Mouse (Mus musculus) midbrain, embryonic 13.5 days (tissue): ENCODE results near the gene Triobp. TPM values are rescaled to one million over a fixed set of nuclear protein-coding genes. Genes with fewer than 3 reads are reported as not detected.

ENCODE experiments used
- ATAC-seq: fragments of 200-750 bp; cut with Nextera tagmentation; 2 replicates; pipeline ENCODE4 v1.8.0; 2017; ENCODE audit warnings: mild to moderate bottlenecking, moderate TSS enrichment, moderate library complexity
- H3K27ac ChIP-seq: fragments of 300-500 bp; sonication (generic); 2 replicates; pipeline ENCODE4 v1.5.1; 2015; ENCODE audit warnings: inconsistent platforms, mild to moderate bottlenecking, moderate library complexity
- H3K27me3 ChIP-seq: fragments of 300-500 bp; sonication (generic); 2 replicates; pipeline ENCODE4 v1.6.1; 2015; ENCODE audit warnings: mild to moderate bottlenecking, inconsistent platforms
- H3K36me3 ChIP-seq: fragments of 300-500 bp; sonication (generic); 2 replicates; pipeline ENCODE4 v1.6.1; 2015; ENCODE audit warnings: mild to moderate bottlenecking, inconsistent platforms
- H3K4me1 ChIP-seq: fragments of 300-500 bp; sonication (generic); replicated peaks from 2 replicates; pipeline ENCODE4 v1.6.1; 2015; ENCODE audit warnings: inconsistent platforms
- H3K4me2 ChIP-seq: fragments of 300-500 bp; sonication (generic); replicated peaks from 2 replicates; pipeline ENCODE4 v1.6.1; 2015; ENCODE audit warnings: moderate library complexity, mild to moderate bottlenecking, inconsistent platforms
- H3K4me3 ChIP-seq: fragments of 300-500 bp; sonication (generic); replicated peaks from 2 replicates; pipeline ENCODE4 v1.5.1; 2015; ENCODE audit warnings: mild to moderate bottlenecking, inconsistent platforms
- H3K9ac ChIP-seq: fragments of 300-500 bp; sonication (generic); replicated peaks from 2 replicates; pipeline ENCODE4 v1.6.1; 2015; ENCODE audit warnings: mild to moderate bottlenecking, inconsistent platforms
- H3K9me3 ChIP-seq: fragments of 300-500 bp; sonication (generic); 2 replicates; pipeline ENCODE4 v1.6.1; 2016; ENCODE audit warnings: mild to moderate bottlenecking, inconsistent platforms
- WGBS: fragments of 180-500 bp; shearing (Covaris S2); methylation state at CpG from one replicate; pipeline ENCODE4 v1.1.7; 2015; 5-methylcytosine and 5-hydroxymethylcytosine counted together
- polyA plus RNA-seq: library from polyadenylated mRNA; unstranded; fragments of >200 nt; fragmentation: Nextera tagmentation; extraction: Ambion mirVana; gene quantifications from 2 replicates; pipeline ENCODE4 v1.2.1, GENCODE M21; 2015

Triobp gene
- polyA plus RNA-seq, 1 experiment from 2014 or later: 42.6 TPM

GRCm38 (mm10) chr15:78942663-78943062 lies 4.9 kb upstream of the Triobp start:
- Histone ChIP-seq H3K4me3 (peak overlapping the region; percentile 29), H3K27me3 (peaks cover 17% of the 10 kb centered on the region; the same call in 1 of the 2 replicates), H3K27ac (peak overlapping the region; percentile 44; the same call in 1 of the 2 replicates), H3K4me1 (peaks cover 15% of the 10 kb centered on the region), H3K36me3 (peaks cover 44% of the 10 kb centered on the region), H3K9ac (peak overlapping the region; percentile 57), H3K9me3 (no peaks in the 10 kb centered on the region), H3K4me2 (peak overlapping the region; percentile 50)
- WGBS: 4% methylated on average over 9 of the region's 9 CpGs
- ATAC-seq: peak; percentile 65

DNA sequence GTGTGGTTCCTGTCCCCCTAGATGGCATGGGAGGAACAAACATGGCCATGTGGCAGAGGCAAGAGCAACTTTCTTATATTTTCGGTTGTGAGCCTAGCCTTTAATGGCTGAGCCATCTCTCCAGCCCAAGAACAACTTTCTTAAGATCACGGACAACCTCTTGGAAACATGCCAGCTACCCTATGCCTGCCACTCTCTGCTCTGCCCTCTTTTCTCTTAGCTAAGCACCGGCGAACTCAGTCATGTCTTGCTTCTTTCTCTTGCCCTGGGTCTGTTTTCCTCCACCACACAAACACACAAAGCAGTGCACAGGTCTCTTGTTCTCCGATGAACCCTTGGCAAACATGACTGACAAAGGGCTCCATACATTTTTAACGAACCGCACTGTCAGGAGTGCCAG lies 1.3 kb upstream of the Triobp start:
- H3K9ac ChIP-seq: no peak overlapping the region
- no peaks in the 10 kb centered on the region for H3K9me3 ChIP-seq
- peaks cover 17% of the 10 kb centered on the region; the same call in 1 of the 2 replicates for H3K27me3 ChIP-seq
- H3K27ac ChIP-seq: no peak overlapping the region
- peaks cover 13% of the 10 kb centered on the region for H3K36me3 ChIP-seq
- peaks cover 35% of the 10 kb centered on the region for H3K4me1 ChIP-seq
- H3K4me2 ChIP-seq: no peak overlapping the region
- 73% methylated on average over 7 of the region's 7 CpGs for WGBS
- no peak for ATAC-seq
- no peak overlapping the region for H3K4me3 ChIP-seq

DNA sequence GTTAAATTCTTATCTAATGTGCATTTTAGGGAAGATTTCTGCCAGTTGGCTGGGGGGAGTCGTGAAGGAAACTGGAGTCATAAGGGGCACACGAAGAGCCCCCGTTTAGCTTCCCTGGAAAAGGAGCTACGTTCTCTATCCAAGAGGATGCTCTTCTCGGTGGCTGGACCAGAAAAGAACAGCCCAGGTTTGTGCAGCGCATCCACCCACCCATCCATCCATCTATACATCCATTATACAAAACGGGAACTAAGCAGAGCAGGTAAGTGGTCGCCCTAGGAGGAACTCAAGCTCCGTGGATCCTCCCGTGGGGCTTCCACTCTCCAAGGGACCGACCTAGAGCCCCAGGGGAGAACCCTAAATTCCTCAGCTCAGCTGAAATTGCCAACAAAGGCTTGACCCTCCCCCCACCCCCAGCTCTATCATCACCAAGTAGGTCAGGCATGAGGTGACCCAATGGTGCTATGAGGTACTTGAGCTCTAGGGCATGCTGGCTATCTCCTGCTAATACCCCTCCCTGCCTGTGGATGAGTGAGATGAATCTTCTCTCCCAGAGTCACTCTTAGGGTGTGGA lies 715 bp downstream of the Triobp start:
- peak overlapping the region; percentile 77 for H3K9ac ChIP-seq
- H3K4me2 ChIP-seq: peak overlapping the region; percentile 75
- H3K27me3 ChIP-seq: peaks cover 17% of the 10 kb centered on the region; the same call in 1 of the 2 replicates
- H3K36me3 ChIP-seq: peaks cover 24% of the 10 kb centered on the region
- ATAC-seq: peak; percentile 51
- H3K9me3 ChIP-seq: no peaks in the 10 kb centered on the region
- H3K27ac ChIP-seq: peak overlapping the region; percentile 77
- WGBS: 5% methylated on average over 11 of the region's 11 CpGs
- H3K4me3 ChIP-seq: peak overlapping the region; percentile 58
- peaks cover 26% of the 10 kb centered on the region for H3K4me1 ChIP-seq

GRCm38 (mm10) chr15:78948883-78949282 lies 1.4 kb downstream of the Triobp start:
- no peak for ATAC-seq
- peaks cover 30% of the 10 kb centered on the region for H3K36me3 ChIP-seq
- no peak overlapping the region for H3K27ac ChIP-seq
- peak overlapping the region; percentile 75 for H3K4me2 ChIP-seq
- peaks cover 26% of the 10 kb centered on the region for H3K4me1 ChIP-seq
- H3K27me3 ChIP-seq: peaks cover 17% of the 10 kb centered on the region; the same call in 1 of the 2 replicates
- WGBS: 95% methylated on average over 3 of the region's 3 CpGs
- peak overlapping the region; percentile 58 for H3K4me3 ChIP-seq
- H3K9me3 ChIP-seq: no peaks in the 10 kb centered on the region
- H3K9ac ChIP-seq: no peak overlapping the region

GRCm38 (mm10) chr15:78955663-78956062 lies 8.1 kb downstream of the Triobp start:
- H3K27ac ChIP-seq: no peak overlapping the region
- peaks cover 4% of the 10 kb centered on the region; the same call in 1 of the 2 replicates for H3K4me1 ChIP-seq
- peaks cover 78% of the 10 kb centered on the region for H3K36me3 ChIP-seq
- H3K9me3 ChIP-seq: no peaks in the 10 kb centered on the region
- no peak overlapping the region for H3K4me3 ChIP-seq
- H3K9ac ChIP-seq: no peak overlapping the region
- H3K4me2 ChIP-seq: no peak overlapping the region
- ATAC-seq: no peak
- 73% methylated on average over 3 of the region's 3 CpGs for WGBS
- no peaks in the 10 kb centered on the region for H3K27me3 ChIP-seq

DNA sequence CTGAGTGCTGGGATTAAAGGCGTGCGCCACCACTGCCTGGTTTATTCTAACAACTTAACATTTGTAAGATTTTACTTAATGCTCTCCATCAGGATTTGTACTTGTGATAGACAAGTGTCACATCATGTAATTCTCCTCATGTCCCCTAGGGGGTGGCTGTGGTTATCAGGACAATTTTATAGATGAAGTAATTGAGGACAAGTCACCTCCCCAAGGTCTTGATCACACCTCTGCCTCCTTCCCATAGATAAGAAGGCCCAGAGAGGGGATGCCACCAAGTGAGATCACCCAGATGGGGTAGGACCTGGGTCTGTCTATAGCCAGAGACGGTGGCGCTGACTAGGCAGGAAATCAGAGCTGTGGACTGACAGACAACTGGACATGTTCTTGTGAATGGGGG lies 8.8 kb downstream of the Triobp start:
- H3K9me3 ChIP-seq: no peaks in the 10 kb centered on the region
- H3K4me1 ChIP-seq: no peaks in the 10 kb centered on the region
- H3K27me3 ChIP-seq: no peaks in the 10 kb centered on the region
- WGBS: 90% methylated on average over 4 of the region's 4 CpGs
- ATAC-seq: no peak
- no peak overlapping the region for H3K4me3 ChIP-seq
- H3K27ac ChIP-seq: no peak overlapping the region
- no peak overlapping the region for H3K9ac ChIP-seq
- H3K4me2 ChIP-seq: no peak overlapping the region
- H3K36me3 ChIP-seq: peaks cover 79% of the 10 kb centered on the region

DNA sequence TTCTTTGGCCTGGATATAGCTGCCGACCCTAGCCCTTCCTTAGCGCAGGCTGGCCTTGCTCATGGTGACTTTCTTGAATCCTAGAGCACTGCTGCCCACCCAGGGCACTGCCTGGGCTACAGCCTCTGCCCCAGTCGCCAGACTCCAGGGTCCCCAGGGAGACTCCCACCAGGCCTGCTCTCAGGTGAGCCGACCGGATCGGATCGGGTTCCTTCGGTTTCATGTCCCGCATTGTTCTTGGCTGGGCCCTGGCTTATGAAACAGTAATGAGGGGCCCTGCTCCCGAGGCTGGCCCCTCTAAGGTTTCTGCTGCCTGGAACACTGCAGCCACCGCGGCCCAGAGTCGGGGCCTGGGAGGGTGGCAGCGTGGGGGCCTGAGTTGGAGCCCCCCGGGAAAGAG lies 9.5 kb downstream of the Triobp start:
- H3K4me3 ChIP-seq: no peak overlapping the region
- ATAC-seq: no peak
- H3K9ac ChIP-seq: no peak overlapping the region
- H3K4me2 ChIP-seq: no peak overlapping the region
- H3K9me3 ChIP-seq: no peaks in the 10 kb centered on the region
- H3K27ac ChIP-seq: no peak overlapping the region
- H3K27me3 ChIP-seq: no peaks in the 10 kb centered on the region
- peaks cover 80% of the 10 kb centered on the region for H3K36me3 ChIP-seq
- WGBS: 79% methylated on average over 15 of the region's 15 CpGs
- H3K4me1 ChIP-seq: no peaks in the 10 kb centered on the region; the same call in 1 of the 2 replicates

DNA sequence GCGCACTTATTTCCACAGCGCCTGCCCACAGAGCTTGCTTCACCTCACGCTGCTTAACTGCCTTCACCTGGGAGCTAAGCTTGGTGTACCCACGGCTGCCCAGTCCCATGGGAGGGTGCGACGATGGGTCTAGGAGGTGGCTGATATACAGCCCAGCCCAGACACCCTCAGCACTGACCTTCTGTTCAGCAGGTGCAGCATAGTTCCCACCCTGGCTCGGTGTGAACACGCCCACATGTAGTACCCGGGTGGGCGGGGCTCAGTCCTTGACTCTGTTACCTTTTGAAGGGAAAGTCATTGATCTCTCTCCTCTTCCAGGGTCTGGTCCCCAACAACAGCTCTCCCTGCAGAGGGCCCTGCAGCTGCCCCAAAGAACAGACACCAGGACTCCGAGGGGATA lies 12.0 kb downstream of the Triobp start:
- Histone ChIP-seq H3K4me2 (no peak overlapping the region), H3K36me3 (peaks cover 74% of the 10 kb centered on the region), H3K27ac (no peak overlapping the region), H3K9ac (no peak overlapping the region), H3K27me3 (no peaks in the 10 kb centered on the region), H3K4me1 (peaks cover 7% of the 10 kb centered on the region), H3K9me3 (no peaks in the 10 kb centered on the region), H3K4me3 (no peak overlapping the region)
- WGBS: 95% methylated on average over 11 of the region's 11 CpGs
- ATAC-seq: no peak

DNA sequence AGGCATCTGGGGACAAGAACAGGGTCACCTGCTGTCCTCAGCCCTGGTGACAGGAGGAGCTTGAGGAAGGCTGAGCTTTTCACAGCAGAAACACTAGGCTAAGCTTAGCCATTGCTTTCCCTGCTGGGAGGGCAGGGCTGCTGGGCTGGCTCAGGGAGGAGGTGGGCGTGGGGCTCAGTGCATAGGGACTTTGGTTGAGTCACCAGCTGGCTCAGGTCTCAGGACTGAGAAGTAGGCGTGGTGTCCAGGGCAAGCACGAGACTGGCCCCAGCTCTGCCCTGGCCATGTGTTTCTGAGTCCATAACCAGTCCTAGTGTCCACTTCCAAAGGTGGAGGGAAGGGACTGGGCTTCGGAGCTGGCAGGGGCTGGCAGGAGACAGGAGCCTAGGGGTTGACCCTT lies 12.6 kb downstream of the Triobp start:
- no peak overlapping the region for H3K27ac ChIP-seq
- peaks cover 75% of the 10 kb centered on the region for H3K36me3 ChIP-seq
- 83% methylated on average over 4 of the region's 4 CpGs for WGBS

DNA sequence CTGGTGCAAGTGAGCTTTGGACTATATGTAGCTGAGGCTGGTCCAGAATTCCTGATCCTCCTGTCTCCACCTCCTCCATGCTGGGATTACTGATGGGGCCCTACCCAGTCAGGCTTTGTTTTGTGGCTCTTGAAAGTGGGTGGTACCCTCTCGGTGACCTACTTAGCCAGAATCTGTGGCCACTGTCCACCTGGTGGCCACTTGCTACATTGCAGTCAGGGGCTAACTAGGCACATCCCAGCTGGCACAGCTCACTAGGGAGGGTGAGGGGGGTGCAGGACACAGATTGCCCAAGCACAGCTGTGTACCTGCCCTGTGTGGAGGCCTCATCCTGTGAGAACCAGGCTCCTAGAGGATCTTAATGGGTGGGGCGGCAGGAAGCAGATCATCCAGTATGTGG lies 15.4 kb downstream of the Triobp start:
- Histone ChIP-seq H3K27me3 (no peaks in the 10 kb centered on the region), H3K9ac (no peak overlapping the region), H3K36me3 (peaks cover 92% of the 10 kb centered on the region), H3K4me3 (no peak overlapping the region), H3K4me1 (peaks cover 7% of the 10 kb centered on the region), H3K27ac (no peak overlapping the region), H3K4me2 (no peak overlapping the region), H3K9me3 (no peaks in the 10 kb centered on the region)
- 27% methylated on average over 2 of the region's 2 CpGs for WGBS
- ATAC-seq: peak; percentile 63

More for the DNA sequence above, 12.6 kb downstream of the Triobp start:
- Histone ChIP-seq H3K9ac (no peak overlapping the region), H3K4me1 (peaks cover 7% of the 10 kb centered on the region), H3K27me3 (no peaks in the 10 kb centered on the region), H3K9me3 (no peaks in the 10 kb centered on the region), H3K4me2 (no peak overlapping the region), H3K4me3 (no peak overlapping the region)
- ATAC-seq: no peak

- no peak for ATAC-seq
- Histone ChIP-seq H3K9me3 (no peaks in the 10 kb centered on the region), H3K4me1 (no peaks in the 10 kb centered on the region), H3K4me3 (no peak overlapping the region), H3K4me2 (no peak overlapping the region), H3K36me3 (peaks cover 50% of the 10 kb centered on the region), H3K27me3 (no peaks in the 10 kb centered on the region), H3K9ac (no peak overlapping the region), H3K27ac (no peak overlapping the region)
- 75% methylated on average over 6 of the region's 6 CpGs for WGBS
Observed at GRCm38 (mm10) chr15:78971626-78972025, 24.1 kb downstream of the Triobp start.

DNA sequence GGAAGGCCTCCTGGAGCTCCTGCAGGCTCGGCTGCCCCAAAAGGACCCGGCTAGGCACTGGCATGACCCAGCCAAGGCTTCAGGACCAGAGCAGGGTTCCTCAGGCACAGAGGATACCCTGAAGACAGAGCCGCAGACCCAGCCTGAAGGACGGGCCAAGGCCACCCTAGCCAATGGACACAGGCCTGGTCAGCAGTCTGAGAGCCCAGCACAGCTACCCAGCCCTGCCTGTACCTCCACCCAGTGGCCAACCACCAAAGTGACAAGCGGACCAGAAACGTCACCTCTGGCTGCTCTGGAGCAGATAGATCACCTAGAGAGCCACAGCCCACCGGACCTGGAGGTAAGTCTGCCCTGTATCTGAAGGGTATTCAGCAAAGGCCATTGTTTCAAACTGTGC lies 26.4 kb downstream of the Triobp start:
- 74% methylated on average over 7 of the region's 7 CpGs for WGBS
- H3K27me3 ChIP-seq: no peaks in the 10 kb centered on the region
- H3K4me2 ChIP-seq: no peak overlapping the region
- H3K36me3 ChIP-seq: peaks cover 34% of the 10 kb centered on the region
- no peak overlapping the region for H3K9ac ChIP-seq
- no peak overlapping the region for H3K4me3 ChIP-seq
- H3K9me3 ChIP-seq: no peaks in the 10 kb centered on the region
- H3K27ac ChIP-seq: no peak overlapping the region
- no peak; the same call in 1 of the 2 replicates for ATAC-seq
- H3K4me1 ChIP-seq: peaks cover 6% of the 10 kb centered on the region

DNA sequence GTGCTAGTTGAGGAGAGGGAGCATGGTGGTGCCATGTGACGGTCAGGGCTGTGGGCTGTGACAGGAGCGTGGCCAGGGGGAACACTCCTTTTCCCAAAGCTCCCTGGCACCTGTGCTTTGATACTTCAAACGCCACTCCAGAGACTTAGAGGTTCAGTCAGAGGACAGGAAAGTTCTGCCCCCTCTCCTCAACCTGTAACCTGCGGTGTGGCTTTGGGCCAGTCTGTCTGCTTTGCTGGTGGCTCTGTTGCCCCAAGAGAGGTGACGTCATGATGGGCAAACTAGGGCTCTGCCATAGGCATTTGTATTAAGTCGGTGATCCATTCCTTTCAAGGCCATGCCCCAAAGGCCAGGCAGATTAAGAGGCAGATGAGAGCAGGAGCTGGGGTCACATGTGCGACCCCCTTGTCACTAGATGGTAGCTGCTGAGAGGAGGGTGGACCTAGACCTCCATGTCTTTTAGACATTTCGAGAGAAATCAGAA lies 30.2 kb downstream of the Triobp start:
- 84% methylated on average over 8 of the region's 8 CpGs for WGBS
- Histone ChIP-seq H3K4me1 (peaks cover 15% of the 10 kb centered on the region), H3K27ac (no peak overlapping the region), H3K9ac (no peak overlapping the region; the same call in 1 of the 2 replicates), H3K9me3 (no peaks in the 10 kb centered on the region), H3K4me3 (no peak overlapping the region), H3K36me3 (peaks cover 23% of the 10 kb centered on the region), H3K27me3 (no peaks in the 10 kb centered on the region), H3K4me2 (no peak overlapping the region)
- ATAC-seq: no peak
